Mouse (Mus musculus) heart, embryonic 15.5 days (tissue): ENCODE data around the gene Hormad2. TPM values are rescaled to one million over a fixed set of nuclear protein-coding genes. Genes with fewer than 3 reads are reported as not detected.

Experiments
- ATAC-seq: fragments of 200-750 bp; cut with Nextera tagmentation; replicated peaks from 2 replicates; pipeline ENCODE4 v1.8.0; 2017; ENCODE audit warnings: low read depth, moderate TSS enrichment; ENCODE audit not compliant: insufficient number of reproducible peaks, insufficient read depth, low FRiP score
- H3K27ac ChIP-seq: fragments of 300-500 bp; sonication (generic); 2 replicates; pipeline ENCODE4 v1.5.1; 2015; ENCODE audit warnings: mild to moderate bottlenecking, inconsistent platforms
- H3K27me3 ChIP-seq: fragments of 300-500 bp; sonication (generic); 2 replicates; pipeline ENCODE4 v1.6.1; 2015; ENCODE audit warnings: inconsistent platforms
- H3K36me3 ChIP-seq: fragments of 300-500 bp; sonication (generic); 2 replicates; pipeline ENCODE4 v1.6.1; 2015; ENCODE audit warnings: mild to moderate bottlenecking, inconsistent platforms
- H3K4me1 ChIP-seq: fragments of 300-500 bp; sonication (generic); replicated peaks from 2 replicates; pipeline ENCODE4 v1.6.1; 2015; ENCODE audit warnings: inconsistent platforms
- H3K4me2 ChIP-seq: fragments of 300-500 bp; sonication (generic); 2 replicates; pipeline ENCODE4 v1.6.1; 2015; ENCODE audit warnings: inconsistent platforms, mild to moderate bottlenecking, moderate library complexity
- H3K4me3 ChIP-seq: fragments of 300-500 bp; sonication (generic); 2 replicates; pipeline ENCODE4 v1.5.1; 2015; ENCODE audit warnings: mild to moderate bottlenecking, inconsistent platforms
- H3K9ac ChIP-seq: fragments of 300-500 bp; sonication (generic); 2 replicates; pipeline ENCODE4 v1.6.1; 2015; ENCODE audit warnings: mild to moderate bottlenecking, inconsistent platforms
- H3K9me3 ChIP-seq: fragments of 300-500 bp; sonication (generic); replicated peaks from 2 replicates; pipeline ENCODE4 v1.6.1; 2016; ENCODE audit warnings: inconsistent platforms
- WGBS: fragments of 180-500 bp; shearing (Covaris S2); methylation state at CpG from one replicate; pipeline ENCODE4 v1.1.7; 2015; ENCODE audit warnings: mixed read lengths; 5-methylcytosine and 5-hydroxymethylcytosine counted together
- polyA plus RNA-seq: library from polyadenylated mRNA; unstranded; fragments of >200 nt; fragmentation: Nextera tagmentation; extraction: Ambion mirVana; gene quantifications from 2 replicates; pipeline ENCODE4 v1.2.1, GENCODE M21; 2015

Hormad2 gene
- polyA plus RNA-seq: 0.06 and 0.32 TPM in 2 replicates

DNA sequence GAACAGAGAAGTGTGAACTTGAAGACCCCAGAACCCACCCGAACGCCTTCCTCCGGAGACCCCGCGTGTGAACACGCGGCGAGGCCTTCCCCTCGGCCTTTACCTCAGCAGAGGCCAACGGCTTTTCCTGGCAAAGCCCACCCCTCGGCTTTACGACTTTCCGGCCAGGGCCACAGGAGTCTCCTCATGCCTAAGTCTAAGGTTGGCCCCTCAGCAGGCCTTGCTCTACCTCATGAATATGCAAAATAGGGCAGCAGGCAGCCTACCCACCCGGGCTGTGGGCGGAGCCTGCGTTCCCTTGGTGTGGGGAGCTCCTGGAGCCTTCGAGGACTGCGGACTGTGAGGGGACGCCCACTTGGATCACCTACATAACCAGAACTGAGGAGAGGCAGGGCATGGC is at the start of gene Hormad2:
Hormad2 (minus strand) TSS at position 128 of the 400 bp plus-strand sequence.
- H3K27ac ChIP-seq: no peak within 1 kb of the TSS
- H3K27me3 ChIP-seq: no peaks in the 10 kb centered on the region
- H3K9me3 ChIP-seq: no peaks in the 10 kb centered on the region
- H3K9ac ChIP-seq: no peak within 1 kb of the TSS
- H3K4me3 ChIP-seq: no peak within 1 kb of the TSS
- peak within 1 kb of the TSS; percentile 16; the same call in 1 of the 2 replicates for H3K4me2 ChIP-seq
- WGBS: 37% methylated on average over 19 of the region's 19 CpGs
- ATAC-seq: no peak
- no peaks in the 10 kb centered on the region for H3K4me1 ChIP-seq
- H3K36me3 ChIP-seq: no peaks in the 10 kb centered on the region

DNA sequence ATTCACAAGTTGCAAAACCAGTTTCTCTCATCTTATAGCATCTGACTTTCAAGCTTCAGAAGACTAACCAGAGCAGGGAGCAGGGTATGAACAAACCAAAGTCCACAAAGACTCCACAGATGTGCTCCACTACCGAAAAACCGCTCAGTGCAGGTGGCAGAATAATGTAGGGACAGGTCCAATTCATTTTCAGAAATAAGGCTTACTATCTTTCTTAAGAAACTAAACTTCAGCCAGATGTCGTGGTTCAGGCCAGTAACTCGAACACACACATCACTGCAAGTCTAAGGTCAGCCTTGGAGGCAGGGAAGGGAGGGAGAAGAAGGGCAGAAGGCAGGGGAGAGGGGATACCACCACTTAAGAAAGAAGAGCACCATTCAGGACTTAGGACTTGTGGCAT is 48.3 kb upstream of the Hormad2 start:
- Histone ChIP-seq H3K27ac (no peak overlapping the region), H3K9me3 (no peaks in the 10 kb centered on the region), H3K4me2 (no peak overlapping the region), H3K4me3 (no peak overlapping the region), H3K4me1 (peaks cover 12% of the 10 kb centered on the region), H3K36me3 (peaks cover 84% of the 10 kb centered on the region), H3K9ac (no peak overlapping the region), H3K27me3 (no peaks in the 10 kb centered on the region)
- ATAC-seq: no peak
- WGBS: 95% methylated on average over 4 of the region's 4 CpGs

DNA sequence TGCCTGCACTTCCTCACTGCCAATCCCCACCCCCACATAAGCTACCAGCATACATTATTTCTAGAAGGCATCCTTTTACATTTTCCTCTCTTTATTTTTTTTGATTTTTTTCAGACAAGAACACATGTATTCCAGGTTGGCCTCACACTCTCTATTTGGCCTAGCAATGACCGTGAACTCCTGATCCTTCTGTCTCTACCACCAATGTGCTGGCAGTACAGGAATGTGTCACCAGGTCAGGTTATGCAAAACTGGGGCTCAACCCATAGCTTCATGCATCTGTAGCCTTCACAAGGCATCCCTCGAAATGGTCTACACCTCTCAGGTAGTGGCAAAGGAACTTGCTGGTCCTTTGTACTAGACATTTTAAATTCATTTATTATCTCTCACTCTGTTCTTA is 47.9 kb upstream of the Hormad2 start:
- H3K27ac ChIP-seq: no peak overlapping the region
- H3K4me2 ChIP-seq: no peak overlapping the region
- no peak overlapping the region for H3K4me3 ChIP-seq
- H3K36me3 ChIP-seq: peaks cover 88% of the 10 kb centered on the region
- no peaks in the 10 kb centered on the region for H3K9me3 ChIP-seq
- no peak for ATAC-seq
- WGBS: 94% methylated on average over 2 of the region's 2 CpGs
- peaks cover 12% of the 10 kb centered on the region for H3K4me1 ChIP-seq
- no peaks in the 10 kb centered on the region for H3K27me3 ChIP-seq
- no peak overlapping the region for H3K9ac ChIP-seq

DNA sequence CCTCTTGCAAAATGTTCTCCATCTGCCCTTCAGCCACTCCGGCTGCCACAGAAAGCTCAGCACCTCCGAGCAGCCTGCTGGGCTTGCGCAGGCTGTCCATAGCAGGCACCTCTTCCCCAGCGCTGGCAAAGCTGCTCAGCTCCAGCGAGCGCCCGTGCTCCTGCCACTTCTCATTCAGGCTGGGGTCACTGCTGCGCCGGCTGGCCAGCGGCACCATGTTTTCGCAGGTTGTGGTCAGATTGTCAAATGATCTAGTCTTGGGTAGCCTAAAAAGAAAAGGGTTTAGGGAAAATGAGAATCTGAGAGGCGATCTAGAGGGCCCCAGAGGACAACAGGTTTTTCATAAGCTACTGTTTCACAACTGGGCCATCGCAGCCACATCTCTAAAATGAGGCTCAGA is 47.5 kb upstream of the Hormad2 start:
- Histone ChIP-seq H3K36me3 (peaks cover 92% of the 10 kb centered on the region), H3K9me3 (no peaks in the 10 kb centered on the region), H3K4me2 (no peak overlapping the region), H3K9ac (no peak overlapping the region), H3K4me1 (peaks cover 12% of the 10 kb centered on the region), H3K27me3 (no peaks in the 10 kb centered on the region), H3K4me3 (no peak overlapping the region), H3K27ac (no peak overlapping the region)
- no peak for ATAC-seq
- WGBS: 93% methylated on average over 13 of the region's 13 CpGs

DNA sequence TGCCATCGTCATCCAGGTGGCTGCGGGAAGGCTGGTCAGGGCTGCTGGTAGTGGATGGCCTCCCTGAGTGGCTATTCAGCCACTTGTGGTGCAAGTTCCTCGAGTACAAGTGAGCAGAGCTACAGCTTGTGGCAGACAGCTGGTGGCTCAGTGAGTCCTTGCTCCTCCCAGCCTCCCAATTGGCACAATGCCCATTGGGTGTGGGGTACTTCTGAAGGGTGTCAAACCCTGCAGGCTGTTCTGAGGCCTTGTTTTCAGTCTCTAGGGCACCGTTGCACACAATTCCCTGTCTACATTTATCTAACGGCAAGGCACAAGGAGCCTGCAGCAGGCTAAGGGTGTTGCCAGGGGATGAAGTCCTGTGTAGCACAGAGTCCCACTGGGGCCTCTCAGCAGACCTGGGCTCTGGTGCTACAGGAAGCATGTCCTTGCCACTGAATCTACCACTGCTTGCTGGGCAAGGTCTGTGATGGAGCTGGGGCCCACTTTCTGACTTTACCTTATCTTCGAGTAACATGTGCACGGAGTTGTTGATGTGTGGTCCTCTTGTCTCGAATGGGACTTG is 46.6 kb upstream of the Hormad2 start:
- 46% methylated on average over 8 of the region's 8 CpGs for WGBS
- Histone ChIP-seq H3K36me3 (peaks cover 97% of the 10 kb centered on the region), H3K9ac (no peak overlapping the region), H3K27ac (peak overlapping the region; percentile 26; the same call in 1 of the 2 replicates), H3K9me3 (no peaks in the 10 kb centered on the region), H3K4me2 (no peak overlapping the region), H3K4me1 (peaks cover 12% of the 10 kb centered on the region), H3K4me3 (no peak overlapping the region), H3K27me3 (no peaks in the 10 kb centered on the region)
- ATAC-seq: peak; percentile 44

DNA sequence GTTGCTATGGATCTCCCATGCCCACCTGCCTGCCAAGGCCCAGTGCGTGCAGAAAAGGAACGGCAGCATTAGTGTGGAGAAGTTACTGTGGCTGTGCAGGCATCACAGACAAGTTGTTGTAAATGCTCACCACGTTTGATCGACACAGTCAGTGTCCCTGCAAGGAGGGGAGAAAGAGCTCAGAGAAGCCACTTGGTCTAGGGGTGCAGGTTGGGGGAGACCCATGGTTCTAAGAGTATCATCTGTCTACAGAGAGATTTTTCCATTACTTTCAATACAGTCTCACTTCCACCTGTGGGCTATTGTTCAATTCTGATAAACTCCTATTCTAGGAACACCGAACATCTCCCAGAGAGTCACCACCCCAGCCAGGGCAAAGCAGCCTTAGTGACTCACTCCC is 43.6 kb upstream of the Hormad2 start:
- H3K27me3 ChIP-seq: no peaks in the 10 kb centered on the region
- H3K4me2 ChIP-seq: no peak overlapping the region
- H3K27ac ChIP-seq: no peak overlapping the region
- no peaks in the 10 kb centered on the region for H3K9me3 ChIP-seq
- WGBS: 92% methylated on average over 5 of the region's 5 CpGs
- no peak for ATAC-seq
- H3K36me3 ChIP-seq: peaks cover 97% of the 10 kb centered on the region
- H3K4me1 ChIP-seq: peaks cover 12% of the 10 kb centered on the region
- H3K9ac ChIP-seq: no peak overlapping the region
- H3K4me3 ChIP-seq: no peak overlapping the region

DNA sequence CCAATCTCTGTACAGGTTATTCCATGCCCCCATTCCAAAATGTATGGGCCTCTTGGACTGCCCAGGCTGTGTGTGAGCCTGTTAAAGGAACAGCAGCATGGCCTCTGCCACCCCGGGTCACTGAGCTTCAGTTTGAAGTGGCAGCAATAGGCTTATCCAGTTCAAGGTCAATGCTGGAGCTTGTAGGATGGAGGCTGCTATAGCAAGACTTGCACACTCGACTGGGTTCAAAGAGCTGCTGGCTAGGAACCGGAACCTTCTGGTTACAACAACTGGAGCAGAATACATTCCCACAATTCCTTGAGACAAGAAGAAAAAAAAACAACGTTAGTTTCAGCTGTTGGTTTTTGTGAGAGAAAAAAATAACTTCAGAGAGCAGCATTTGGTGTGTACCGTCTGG is 41.7 kb upstream of the Hormad2 start:
- Histone ChIP-seq H3K9ac (no peak overlapping the region), H3K4me2 (no peak overlapping the region), H3K27ac (no peak overlapping the region), H3K9me3 (no peaks in the 10 kb centered on the region), H3K27me3 (no peaks in the 10 kb centered on the region), H3K4me1 (peaks cover 6% of the 10 kb centered on the region), H3K4me3 (no peak overlapping the region), H3K36me3 (peaks cover 86% of the 10 kb centered on the region)
- ATAC-seq: no peak
- 83% methylated on average over 5 of the region's 5 CpGs for WGBS

DNA sequence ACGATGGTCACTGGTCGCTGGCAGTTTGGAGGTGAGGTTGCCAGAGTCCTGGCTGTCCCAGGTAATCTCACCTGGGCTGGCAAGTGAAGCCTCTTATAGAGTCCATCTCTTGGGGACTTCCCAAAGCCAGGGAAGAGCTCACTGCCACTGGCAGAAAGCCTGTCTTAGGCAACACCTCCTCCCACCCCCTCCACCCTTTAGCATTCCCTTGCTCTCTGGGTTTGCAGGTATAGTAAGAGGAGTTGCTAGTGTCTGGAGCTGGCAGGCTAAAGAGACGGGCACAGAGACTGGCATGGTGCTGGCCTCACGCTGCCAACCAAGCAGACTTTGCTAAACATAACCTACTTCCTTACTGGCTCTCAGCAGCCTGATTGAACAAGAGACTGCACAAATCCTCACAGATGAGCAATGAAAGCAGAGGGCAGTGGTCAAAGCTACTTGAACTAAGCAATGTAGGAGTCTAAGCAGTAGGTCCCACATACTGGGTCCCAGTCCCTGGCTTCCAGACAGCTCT is 35.3 kb upstream of the Hormad2 start:
- no peak overlapping the region for H3K9ac ChIP-seq
- no peaks in the 10 kb centered on the region for H3K9me3 ChIP-seq
- no peaks in the 10 kb centered on the region for H3K27me3 ChIP-seq
- no peak for ATAC-seq
- H3K4me3 ChIP-seq: no peak overlapping the region
- no peak overlapping the region for H3K4me2 ChIP-seq
- WGBS: 88% methylated on average over 4 of the region's 4 CpGs
- H3K27ac ChIP-seq: no peak overlapping the region
- H3K4me1 ChIP-seq: no peaks in the 10 kb centered on the region
- peaks cover 23% of the 10 kb centered on the region for H3K36me3 ChIP-seq

DNA sequence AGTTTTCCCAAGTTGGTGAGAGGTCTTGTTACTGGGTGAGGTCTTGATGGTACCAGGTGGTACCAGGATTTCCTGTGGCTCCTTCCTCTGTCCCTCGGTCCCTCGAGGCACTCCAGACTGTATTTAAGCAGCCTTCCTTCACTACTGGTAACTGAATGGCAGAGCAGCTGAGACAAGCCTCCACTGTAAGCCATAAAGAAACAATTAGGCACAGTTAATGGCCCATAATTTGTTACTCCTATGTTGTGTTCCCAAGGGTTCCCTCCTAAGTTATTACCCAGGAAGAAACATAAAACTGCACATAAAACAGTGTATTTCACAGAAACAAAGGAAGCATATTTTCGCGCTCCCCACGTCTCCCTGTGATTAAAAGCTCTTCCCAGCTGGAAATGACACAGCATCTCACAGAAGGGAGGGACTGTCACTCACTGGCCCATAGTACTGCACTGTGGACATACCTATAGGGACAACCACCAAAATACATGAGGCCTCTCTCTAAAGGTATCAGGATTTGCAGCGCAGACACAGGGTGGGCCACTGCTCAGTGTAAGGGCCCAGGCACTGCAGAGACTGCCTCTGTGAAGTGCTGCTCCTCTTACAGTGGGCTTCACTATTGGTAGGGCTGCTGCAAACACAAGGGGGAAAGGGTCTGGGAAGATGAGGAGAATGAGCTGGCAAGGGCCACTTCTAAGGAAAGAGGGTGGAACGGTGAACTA is 31.7 kb upstream of the Hormad2 start:
- H3K9ac ChIP-seq: no peak overlapping the region
- no peaks in the 10 kb centered on the region for H3K36me3 ChIP-seq
- H3K9me3 ChIP-seq: no peaks in the 10 kb centered on the region
- no peak for ATAC-seq
- WGBS: 77% methylated on average over 7 of the region's 7 CpGs
- H3K27ac ChIP-seq: no peak overlapping the region
- H3K27me3 ChIP-seq: no peaks in the 10 kb centered on the region
- no peaks in the 10 kb centered on the region for H3K4me1 ChIP-seq
- no peak overlapping the region for H3K4me3 ChIP-seq
- H3K4me2 ChIP-seq: no peak overlapping the region

DNA sequence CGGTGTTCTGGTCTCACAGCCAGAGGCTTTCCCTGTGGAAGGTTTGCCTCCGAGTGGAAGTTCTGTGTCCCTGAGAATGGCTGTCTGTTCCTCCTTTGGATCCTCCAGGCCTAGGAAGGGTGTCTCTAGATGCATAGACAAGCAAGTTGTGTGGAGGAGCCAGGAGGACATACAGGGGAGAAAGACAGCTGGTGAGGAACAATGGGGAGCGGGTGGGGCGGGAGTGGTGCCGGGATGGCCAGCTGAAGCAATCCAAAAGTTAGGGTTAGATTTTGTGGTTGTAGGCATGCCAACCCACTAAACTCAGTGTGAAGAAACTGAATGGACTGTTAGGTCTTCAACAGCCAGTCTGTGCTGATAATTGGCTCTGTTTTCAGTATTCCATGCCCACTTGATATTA is 30.8 kb upstream of the Hormad2 start:
- Histone ChIP-seq H3K9ac (no peak overlapping the region), H3K9me3 (no peaks in the 10 kb centered on the region), H3K4me1 (no peaks in the 10 kb centered on the region), H3K27me3 (no peaks in the 10 kb centered on the region), H3K27ac (no peak overlapping the region), H3K4me2 (no peak overlapping the region), H3K36me3 (no peaks in the 10 kb centered on the region), H3K4me3 (no peak overlapping the region)
- no peak for ATAC-seq
- WGBS: 85% methylated on average over 5 of the region's 5 CpGs

DNA sequence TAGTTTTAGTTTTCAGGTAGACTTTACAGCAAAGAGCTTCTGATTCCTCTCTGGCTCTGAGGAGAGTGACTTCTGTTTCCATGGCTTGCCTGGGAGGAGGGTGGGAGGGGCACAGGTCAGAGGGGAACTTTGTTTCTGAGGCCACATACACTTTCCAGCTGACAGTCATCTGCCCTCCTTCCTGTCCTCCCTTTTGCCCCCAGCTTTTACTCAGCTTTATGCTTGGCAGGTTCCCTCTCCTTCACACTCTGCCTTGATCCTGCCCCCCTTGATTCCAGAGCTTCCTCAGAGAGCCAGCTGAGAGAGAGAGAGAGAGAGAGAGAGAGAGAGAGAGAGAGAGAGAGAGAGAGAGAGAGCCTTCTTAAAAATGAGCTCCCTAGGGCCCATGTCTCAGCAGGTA is 30.3 kb upstream of the Hormad2 start:
- no peaks in the 10 kb centered on the region for H3K4me1 ChIP-seq
- H3K4me3 ChIP-seq: no peak overlapping the region
- no peak overlapping the region for H3K27ac ChIP-seq
- ATAC-seq: no peak
- H3K36me3 ChIP-seq: no peaks in the 10 kb centered on the region
- H3K9me3 ChIP-seq: no peaks in the 10 kb centered on the region
- H3K27me3 ChIP-seq: no peaks in the 10 kb centered on the region
- H3K9ac ChIP-seq: no peak overlapping the region
- H3K4me2 ChIP-seq: no peak overlapping the region

DNA sequence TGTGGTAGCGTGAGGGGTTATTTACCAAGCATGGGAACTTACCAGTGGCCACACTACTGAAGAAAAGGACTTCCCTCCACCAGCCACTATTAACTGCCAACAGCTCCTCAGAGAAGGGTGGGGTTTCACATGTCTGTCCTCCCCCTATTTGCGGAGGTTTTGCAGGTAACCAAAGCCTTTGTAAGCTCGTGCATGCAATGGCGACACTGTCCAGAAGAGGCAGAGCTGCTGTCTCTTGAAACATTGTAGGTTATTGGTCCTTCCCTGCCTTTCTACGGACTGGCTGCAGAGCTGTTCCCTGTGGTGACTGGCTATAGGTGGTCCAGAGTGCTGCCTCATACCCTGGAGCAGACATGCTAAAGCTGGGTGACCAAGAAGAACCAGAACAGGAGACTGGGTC is 28.2 kb upstream of the Hormad2 start:
- no peak overlapping the region for H3K4me2 ChIP-seq
- no peaks in the 10 kb centered on the region for H3K4me1 ChIP-seq
- H3K36me3 ChIP-seq: no peaks in the 10 kb centered on the region
- no peaks in the 10 kb centered on the region for H3K9me3 ChIP-seq
- no peaks in the 10 kb centered on the region for H3K27me3 ChIP-seq
- H3K4me3 ChIP-seq: no peak overlapping the region
- H3K9ac ChIP-seq: no peak overlapping the region
- H3K27ac ChIP-seq: no peak overlapping the region
- WGBS: 62% methylated on average over 5 of the region's 5 CpGs
- ATAC-seq: no peak
